Mouse (Mus musculus) testis, adult 2 months (tissue): ENCODE data around the gene Ppp2r5e. TPM values are rescaled to one million over a fixed set of nuclear protein-coding genes. Genes with fewer than 3 reads are reported as not detected.
"Not testable (repeated sequence)": the region's sequence is repeated elsewhere in the genome, so short reads cannot be mapped to it uniquely, and the experiment has no call there.

Experiments used
- H3K27ac ChIP-seq: fragments of 200-500 bp; 2 replicates; pipeline ENCODE4 v1.5.1; 2012; ENCODE audit warnings: low read depth, low read length; ENCODE audit not compliant: control insufficient read depth, insufficient read depth
- H3K27me3 ChIP-seq: fragments of 200-500 bp; 2 replicates; pipeline ENCODE4 v1.6.1; 2012; ENCODE audit warnings: mild to moderate bottlenecking, low read length, moderate library complexity; ENCODE audit not compliant: control insufficient read depth, insufficient read depth
- H3K36me3 ChIP-seq: fragments of 200-500 bp; 2 replicates; pipeline ENCODE4 v1.6.1; 2012; ENCODE audit warnings: mild to moderate bottlenecking, low read length; ENCODE audit not compliant: control insufficient read depth, insufficient read depth
- H3K4me1 ChIP-seq: fragments of 200-500 bp; 2 replicates; pipeline ENCODE4 v1.6.1; 2012; ENCODE audit warnings: low read length; ENCODE audit not compliant: control insufficient read depth, insufficient read depth
- H3K4me3 ChIP-seq: fragments of 200-500 bp; 2 replicates; pipeline ENCODE4 v1.5.1; 2012; ENCODE audit warnings: low read depth, mild to moderate bottlenecking, low read length, moderate library complexity, mixed read lengths; ENCODE audit not compliant: control insufficient read depth
- CTCF ChIP-seq: fragments of 200-500 bp; IDR thresholded peaks from 2 replicates; pipeline ENCODE4 v1.5.1; 2012; ENCODE audit warnings: low read depth, mild to moderate bottlenecking, inconsistent platforms, low read length, moderate library complexity; ENCODE audit not compliant: control insufficient read depth, insufficient read depth, insufficient replicate concordance
- POLR2A ChIP-seq: fragments of 200-500 bp; IDR thresholded peaks from 2 replicates; pipeline ENCODE4 v1.6.1; 2012; ENCODE audit warnings: low read depth, mild to moderate bottlenecking, inconsistent platforms, low read length, moderate library complexity; ENCODE audit not compliant: control insufficient read depth
- polyA plus RNA-seq: library from polyadenylated mRNA; depleted of rRNA; stranded (reverse); fragments of >200 nt; gene quantifications from 2 replicates; pipeline ENCODE4 v1.2.3, GENCODE M21; 2012

Ppp2r5e gene
- polyA plus RNA-seq, 1 experiment, result 93.9 TPM

- Histone ChIP-seq H3K27me3 (no peaks in the 10 kb centered on the region), H3K36me3 (no peaks in the 10 kb centered on the region), H3K4me1 (no peaks in the 10 kb centered on the region), H3K27ac (no peak overlapping the region), H3K4me3 (no peak overlapping the region)
- no peak for TF ChIP-seq POLR2A
- TF ChIP-seq CTCF, result no peak
Measured at GRCm38 (mm10) chr12:75446245-75446644, 149.8 kb downstream of the Ppp2r5e start.

GRCm38 (mm10) chr12:75432400-75432799 is 163.6 kb downstream of the Ppp2r5e start:
- not testable (repeated sequence) for H3K27me3 ChIP-seq, H3K36me3 ChIP-seq, H3K27ac ChIP-seq, H3K4me3 ChIP-seq, H3K4me1 ChIP-seq

- H3K36me3 ChIP-seq, result no peaks in the 10 kb centered on the region
- H3K27me3 ChIP-seq, result no peaks in the 10 kb centered on the region
- H3K4me3 ChIP-seq, result no peak overlapping the region
- H3K27ac ChIP-seq, result no peak overlapping the region
- peaks cover 3% of the 10 kb centered on the region for H3K4me1 ChIP-seq
- TF ChIP-seq POLR2A (no peak), CTCF (no peak)
Measured at GRCm38 (mm10) chr12:75429685-75430396, 166.2 kb downstream of the Ppp2r5e start.

GRCm38 (mm10) chr12:75428719-75429118 is 167.3 kb downstream of the Ppp2r5e start:
- Histone ChIP-seq H3K27me3 (no peaks in the 10 kb centered on the region), H3K27ac (no peak overlapping the region), H3K4me3 (no peak overlapping the region), H3K4me1 (no peaks in the 10 kb centered on the region; the same call in 1 of the 2 replicates), H3K36me3 (no peaks in the 10 kb centered on the region)
- no peak for TF ChIP-seq POLR2A
- no peak for TF ChIP-seq CTCF

DNA sequence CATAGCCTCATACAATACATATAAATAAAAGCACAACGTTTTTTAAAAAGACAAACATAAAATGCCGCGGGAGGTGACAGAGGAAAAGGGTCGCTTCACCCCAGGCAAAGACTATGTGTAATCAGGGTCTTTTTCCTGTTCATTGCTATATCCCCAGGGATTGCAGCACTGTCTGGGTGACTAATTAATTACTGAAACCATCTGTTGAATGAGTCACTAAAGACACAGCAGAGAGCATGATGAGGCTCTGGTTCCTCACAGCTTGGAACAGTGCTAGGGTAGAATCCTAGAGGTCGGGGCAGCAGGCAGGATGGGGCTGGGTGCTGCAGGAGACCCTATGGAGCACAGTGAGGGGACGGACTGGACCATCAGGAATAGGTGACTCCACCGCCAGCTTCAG is 170.2 kb downstream of the Ppp2r5e start:
- H3K27ac ChIP-seq, result no peak overlapping the region
- H3K27me3 ChIP-seq, result no peaks in the 10 kb centered on the region
- H3K4me1 ChIP-seq, result no peaks in the 10 kb centered on the region
- no peak overlapping the region for H3K4me3 ChIP-seq
- no peaks in the 10 kb centered on the region for H3K36me3 ChIP-seq
- TF ChIP-seq POLR2A (no peak), CTCF (no peak)

GRCm38 (mm10) chr12:75424817-75425216 is 171.2 kb downstream of the Ppp2r5e start:
- TF ChIP-seq POLR2A, result no peak
- no peak for TF ChIP-seq CTCF
- no peaks in the 10 kb centered on the region for H3K27me3 ChIP-seq
- H3K27ac ChIP-seq, result no peak overlapping the region
- H3K4me1 ChIP-seq, result no peaks in the 10 kb centered on the region
- H3K4me3 ChIP-seq, result no peak overlapping the region
- no peaks in the 10 kb centered on the region for H3K36me3 ChIP-seq

DNA sequence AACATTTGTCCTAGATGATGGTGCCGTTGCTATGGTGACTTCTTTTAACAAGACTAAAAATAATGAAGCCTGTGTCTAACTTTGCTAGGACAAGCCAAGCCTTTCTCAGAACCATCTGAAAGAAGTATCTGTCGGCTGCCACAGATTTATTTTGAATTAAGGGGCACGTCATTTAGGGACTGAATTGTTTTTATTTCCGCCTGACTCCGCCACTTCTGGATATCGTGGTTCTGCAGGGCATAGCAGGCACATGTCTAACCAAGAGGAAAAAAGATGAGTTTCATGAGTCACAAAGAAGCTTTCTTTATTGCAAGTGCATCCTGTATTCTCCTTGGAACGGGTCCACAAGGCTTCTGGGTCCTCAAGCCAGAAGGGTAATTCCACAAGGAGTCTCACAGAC is 171.7 kb downstream of the Ppp2r5e start:
- no peaks in the 10 kb centered on the region for H3K27me3 ChIP-seq
- TF ChIP-seq POLR2A (no peak), CTCF (no peak)
- no peak overlapping the region for H3K27ac ChIP-seq
- H3K36me3 ChIP-seq, result no peaks in the 10 kb centered on the region
- H3K4me1 ChIP-seq, result no peaks in the 10 kb centered on the region
- no peak overlapping the region for H3K4me3 ChIP-seq

GRCm38 (mm10) chr12:75416681-75417080 is 179.4 kb downstream of the Ppp2r5e start, which contains the start of gene Gphb5:
Gene Gphb5, minus strand, starts transcription at chr12:75416781.
- Histone ChIP-seq H3K27ac (no peak within 1 kb of the TSS), H3K4me3 (no peak within 1 kb of the TSS), H3K4me1 (no peaks in the 10 kb centered on the region), H3K27me3 (no peaks in the 10 kb centered on the region), H3K36me3 (no peaks in the 10 kb centered on the region)
- TF ChIP-seq POLR2A, result no peak
- TF ChIP-seq CTCF, result no peak
